Mouse (Mus musculus) c-Kit-positive CD71-positive TER-119-negative erythroid progenitor cells, embryonic 14.5 days (primary cell): Measurements from ENCODE around the gene Pdia4.
"Not testable (repeated sequence)": the region's sequence is repeated elsewhere in the genome, so short reads cannot be mapped to it uniquely, and the experiment has no call there.

Experiments used
- DNase-seq: peaks from one replicate; pipeline ENCODE4 v3.0.0-alpha.2; 2013; ENCODE audit warnings: low read depth

Pdia4 gene

DNA sequence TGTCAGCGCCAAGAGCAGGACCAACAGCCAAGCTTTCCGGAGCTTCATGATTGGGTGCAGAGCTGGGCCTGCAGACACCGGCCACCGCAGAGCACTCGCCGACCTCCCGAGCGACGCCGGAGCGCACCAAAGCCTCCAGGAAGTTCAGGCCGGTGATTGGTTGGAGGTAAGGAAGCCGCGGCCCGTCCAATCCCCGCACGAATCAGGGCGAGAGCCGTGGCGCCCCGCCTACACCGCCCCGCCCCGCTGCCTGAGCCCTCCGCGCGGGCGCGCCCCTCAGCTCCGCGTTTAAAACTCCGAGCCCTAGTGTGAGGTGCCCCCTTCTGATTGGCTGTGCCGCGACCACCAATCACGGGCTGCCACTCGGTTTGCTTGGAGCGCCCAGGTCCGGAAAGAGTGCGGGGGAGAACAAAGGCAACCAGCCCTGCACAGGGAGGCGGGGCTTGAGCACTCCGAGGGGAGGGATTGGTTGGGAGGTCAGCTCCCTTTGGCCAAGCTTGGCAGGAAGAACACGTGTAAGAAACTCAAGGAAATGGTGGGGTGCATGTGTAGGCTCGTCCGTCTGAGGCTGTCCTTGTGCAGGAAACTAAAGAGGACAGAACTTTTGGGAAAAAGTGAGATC is at the start of gene Pdia4:
Gene Pdia4, minus strand, starts transcription at position 174 of the 622 bp plus-strand sequence.
- DNase-seq: peak; percentile 96

- DNase-seq: not testable (repeated sequence)
Observed at GRCm38 (mm10) chr6:47857729-47858128, 44.5 kb upstream of the Pdia4 start.

DNA sequence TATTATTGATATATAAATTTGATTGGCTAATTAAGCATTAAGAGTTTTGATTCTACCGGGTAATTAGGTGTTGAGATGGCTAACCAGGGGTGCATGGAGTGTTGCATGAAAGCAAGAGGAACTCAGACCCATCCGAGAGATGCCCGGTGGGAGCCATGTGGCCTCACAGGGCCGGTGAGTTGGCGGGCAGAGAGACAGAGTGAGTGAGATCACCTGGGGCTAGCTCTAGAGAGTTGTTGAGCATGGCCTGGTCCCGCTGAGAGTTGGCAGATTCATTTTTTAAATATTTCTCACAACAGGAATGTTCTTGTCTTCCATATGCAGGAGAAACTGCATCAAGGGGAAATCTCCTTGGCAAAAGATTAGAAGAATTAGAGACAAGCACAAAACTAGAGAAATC is 44.0 kb upstream of the Pdia4 start:
- no peak for DNase-seq

DNA sequence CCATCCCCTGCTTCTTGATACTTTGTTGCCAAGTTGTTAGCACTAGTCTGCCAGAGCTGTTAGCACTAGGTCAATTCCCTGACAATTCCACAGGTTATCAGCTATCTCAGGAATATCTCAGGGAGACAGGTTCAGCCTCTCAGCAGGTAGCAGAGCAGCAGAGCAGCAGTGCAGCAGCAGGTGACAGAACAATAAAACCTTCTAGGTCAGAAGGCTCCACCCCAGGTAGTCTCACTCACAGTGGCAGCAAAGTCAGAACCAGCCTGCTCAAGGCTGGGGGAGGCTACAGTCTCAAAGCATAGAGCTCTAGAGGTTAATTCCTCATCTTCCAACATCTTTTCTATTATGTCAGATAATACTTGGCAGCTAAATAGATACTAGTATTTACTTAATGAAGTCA is 32.5 kb upstream of the Pdia4 start:
- DNase-seq: no peak

GRCm38 (mm10) chr6:47842337-47842736 is 29.1 kb upstream of the Pdia4 start:
- no peak for DNase-seq

DNA sequence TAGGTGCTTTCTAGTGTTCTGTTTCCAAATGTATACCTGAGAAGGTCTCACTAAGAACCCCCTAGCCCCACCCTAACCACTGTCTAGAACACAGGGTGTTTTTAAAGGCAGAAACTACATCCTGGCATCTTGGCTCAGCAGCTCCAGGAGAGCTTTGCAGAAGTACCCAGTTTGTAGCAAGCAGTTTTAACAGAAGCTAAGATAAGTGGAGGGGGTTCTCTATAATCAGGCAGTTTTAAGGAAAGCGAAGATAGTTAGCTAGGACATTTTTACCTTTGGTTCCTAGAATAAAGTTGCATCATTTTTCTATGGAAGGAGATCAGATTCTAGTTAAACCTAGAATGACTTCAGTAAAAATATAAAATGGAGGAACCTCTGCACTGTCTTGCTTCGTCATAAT is 28.6 kb upstream of the Pdia4 start:
- DNase-seq: no peak

DNA sequence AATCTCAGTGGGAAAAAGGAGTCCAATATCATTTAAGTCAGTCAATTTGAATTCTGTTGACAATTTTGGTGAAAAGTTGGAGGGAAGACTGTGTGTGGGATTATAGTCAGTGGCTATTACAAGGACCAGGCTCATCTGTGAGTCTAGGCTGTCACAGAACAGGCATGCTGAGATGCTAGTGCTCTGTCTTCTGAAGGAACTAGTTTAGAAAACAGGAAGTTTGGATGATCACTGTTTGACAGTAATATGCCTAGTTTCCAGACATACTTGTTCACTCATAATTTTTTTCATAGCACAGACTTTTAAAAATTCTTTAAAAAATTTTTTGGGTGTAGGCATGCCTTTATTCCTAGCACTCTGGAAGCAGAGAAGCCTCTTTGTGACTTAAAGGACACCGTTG is 27.8 kb upstream of the Pdia4 start:
- DNase-seq: no peak

DNA sequence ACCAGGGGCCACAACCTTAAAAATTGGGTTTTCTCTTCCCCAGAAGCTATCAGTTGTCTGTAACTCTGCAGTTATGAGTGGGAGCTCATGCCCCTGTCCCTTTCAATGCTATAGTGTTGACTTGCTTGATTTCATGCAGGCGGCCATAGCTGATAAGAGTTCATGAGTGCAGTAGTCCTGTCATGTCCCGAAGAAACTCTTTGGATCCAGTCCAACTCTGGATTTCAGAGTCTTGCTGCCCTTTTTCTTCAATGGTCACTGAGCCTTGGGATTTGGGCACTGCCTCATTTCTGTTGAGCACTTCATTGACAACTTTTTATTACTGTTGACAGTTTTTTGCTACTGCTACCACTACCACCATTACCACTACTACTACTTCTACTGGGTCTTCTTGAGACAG is 24.4 kb upstream of the Pdia4 start:
- no peak for DNase-seq

GRCm38 (mm10) chr6:47835984-47836521 is 22.8 kb upstream of the Pdia4 start:
- no peak for DNase-seq

- DNase-seq: peak; percentile 85
Observed at GRCm38 (mm10) chr6:47835482-47835983, 22.3 kb upstream of the Pdia4 start, which contains the start of gene Zfp398. Gene Zfp398 (plus strand): TSS chr6:47835661.

GRCm38 (mm10) chr6:47832220-47832619 is 19.0 kb upstream of the Pdia4 start:
- DNase-seq: no peak

DNA sequence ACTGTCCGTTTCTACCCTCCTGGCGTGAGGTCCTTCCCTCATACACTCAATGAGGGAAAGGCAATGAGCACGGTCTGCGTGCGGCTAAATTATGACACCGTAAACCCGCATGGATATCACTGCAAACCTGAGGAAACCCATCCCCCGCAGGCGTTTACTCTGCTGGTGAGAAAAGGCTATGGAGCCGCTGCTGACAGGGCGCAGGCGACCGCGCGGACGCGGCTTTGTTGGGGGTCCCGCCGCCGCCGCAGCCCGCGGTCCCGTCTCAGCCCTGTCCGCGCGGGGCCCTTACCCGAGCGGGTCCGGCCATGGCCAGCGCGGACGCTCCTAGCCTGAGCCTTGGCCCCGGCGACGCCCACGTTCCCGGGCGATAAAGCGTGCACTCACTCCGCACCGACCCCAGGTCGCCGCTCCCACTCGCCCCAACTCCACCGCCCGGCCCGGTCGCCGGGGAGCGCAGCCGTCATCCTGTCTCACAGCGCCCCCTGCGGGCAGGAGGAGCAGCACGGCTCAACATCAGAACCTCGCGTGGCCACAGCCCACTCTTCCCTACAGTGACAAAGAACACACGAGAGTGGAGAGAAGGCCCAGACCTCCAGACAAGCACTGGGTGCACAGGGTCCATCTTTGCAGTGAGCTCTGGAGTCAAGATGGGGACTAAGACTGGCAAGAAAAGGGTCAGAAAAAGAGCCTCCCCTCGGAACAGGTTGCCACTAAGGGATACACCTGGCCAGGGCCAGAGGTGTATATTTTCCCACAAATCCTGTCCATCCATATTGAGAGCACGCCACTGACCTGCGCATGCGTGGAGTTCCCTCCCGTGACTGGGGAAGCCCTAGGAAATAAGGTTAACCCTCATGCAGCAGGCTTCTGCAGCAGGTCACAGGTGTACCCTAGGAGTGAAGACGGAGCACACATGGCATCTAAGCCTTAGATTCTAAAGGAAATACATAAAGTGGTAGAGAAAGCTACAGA is 17.2 kb upstream of the Pdia4 start, which contains the start of gene Zfp786:
Gene Zfp786, minus strand, starts transcription at position 764 of the 975 bp plus-strand sequence.
- DNase-seq: no peak

GRCm38 (mm10) chr6:47828950-47829349 is 15.7 kb upstream of the Pdia4 start:
- DNase-seq: no peak

GRCm38 (mm10) chr6:47827462-47827861 is 14.2 kb upstream of the Pdia4 start:
- DNase-seq: no peak

GRCm38 (mm10) chr6:47824241-47824640 is 11.0 kb upstream of the Pdia4 start:
- no peak for DNase-seq

- no peak for DNase-seq
Observed at GRCm38 (mm10) chr6:47821776-47822175, 8.5 kb upstream of the Pdia4 start.

DNA sequence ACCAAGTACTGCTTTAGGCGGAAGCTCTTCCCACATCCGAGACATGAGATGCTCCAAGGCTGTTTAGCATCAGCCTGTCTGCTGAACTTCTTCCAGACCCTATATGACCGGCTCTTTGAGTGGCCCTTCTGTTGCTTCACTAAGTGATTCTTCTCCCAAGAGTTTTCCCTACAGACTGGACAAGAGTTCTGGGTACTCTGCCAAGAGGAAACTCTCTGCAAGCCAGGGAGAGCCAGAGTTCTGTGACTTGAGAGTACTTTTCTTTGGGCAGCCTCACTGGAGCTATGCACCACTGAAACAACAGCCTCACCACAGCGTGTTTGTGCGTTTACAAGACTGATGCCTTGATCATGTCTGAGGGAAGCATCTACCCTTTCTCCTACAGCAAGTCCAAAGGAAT is 8.0 kb upstream of the Pdia4 start:
- DNase-seq: no peak

GRCm38 (mm10) chr6:47819626-47820325 is 6.5 kb upstream of the Pdia4 start:
- no peak for DNase-seq

- no peak for DNase-seq
Observed at GRCm38 (mm10) chr6:47818721-47819120, 5.5 kb upstream of the Pdia4 start.

GRCm38 (mm10) chr6:47816151-47816550 is 2.9 kb upstream of the Pdia4 start:
- DNase-seq: no peak

DNA sequence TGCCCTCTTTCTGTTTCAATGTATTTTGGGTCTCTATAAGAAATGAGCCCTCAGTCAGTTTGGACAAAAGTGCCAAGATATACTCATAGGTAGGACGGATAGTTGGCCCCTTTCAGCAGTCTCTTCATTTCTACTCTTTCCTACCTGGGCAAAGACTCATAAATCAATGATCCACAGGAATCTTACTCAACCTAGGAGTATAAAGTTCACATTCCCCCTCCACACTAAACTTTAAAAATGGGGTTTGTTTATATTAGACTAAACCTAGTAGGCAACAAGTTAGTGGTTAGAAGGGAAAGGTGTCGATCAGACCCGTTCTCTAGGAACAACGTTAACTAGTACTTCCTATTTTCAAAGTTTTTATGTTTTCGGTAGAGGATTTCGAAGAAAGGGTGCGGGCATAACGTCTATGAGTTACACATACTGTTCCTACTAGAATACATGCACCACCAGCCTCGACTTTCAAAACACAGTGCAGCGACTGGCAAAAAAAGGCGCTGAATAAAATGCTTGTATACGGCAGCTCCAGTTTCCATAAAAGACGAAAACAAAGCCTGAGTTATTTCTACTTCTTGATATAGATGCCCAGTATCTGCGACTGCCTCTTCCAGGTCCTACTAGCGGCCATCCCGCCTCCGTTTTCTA is 837 bp downstream of the Pdia4 start:
- DNase-seq: no peak
